Mouse (Mus musculus): ENCODE data around the gene 1700001C19Rik.

DNA sequence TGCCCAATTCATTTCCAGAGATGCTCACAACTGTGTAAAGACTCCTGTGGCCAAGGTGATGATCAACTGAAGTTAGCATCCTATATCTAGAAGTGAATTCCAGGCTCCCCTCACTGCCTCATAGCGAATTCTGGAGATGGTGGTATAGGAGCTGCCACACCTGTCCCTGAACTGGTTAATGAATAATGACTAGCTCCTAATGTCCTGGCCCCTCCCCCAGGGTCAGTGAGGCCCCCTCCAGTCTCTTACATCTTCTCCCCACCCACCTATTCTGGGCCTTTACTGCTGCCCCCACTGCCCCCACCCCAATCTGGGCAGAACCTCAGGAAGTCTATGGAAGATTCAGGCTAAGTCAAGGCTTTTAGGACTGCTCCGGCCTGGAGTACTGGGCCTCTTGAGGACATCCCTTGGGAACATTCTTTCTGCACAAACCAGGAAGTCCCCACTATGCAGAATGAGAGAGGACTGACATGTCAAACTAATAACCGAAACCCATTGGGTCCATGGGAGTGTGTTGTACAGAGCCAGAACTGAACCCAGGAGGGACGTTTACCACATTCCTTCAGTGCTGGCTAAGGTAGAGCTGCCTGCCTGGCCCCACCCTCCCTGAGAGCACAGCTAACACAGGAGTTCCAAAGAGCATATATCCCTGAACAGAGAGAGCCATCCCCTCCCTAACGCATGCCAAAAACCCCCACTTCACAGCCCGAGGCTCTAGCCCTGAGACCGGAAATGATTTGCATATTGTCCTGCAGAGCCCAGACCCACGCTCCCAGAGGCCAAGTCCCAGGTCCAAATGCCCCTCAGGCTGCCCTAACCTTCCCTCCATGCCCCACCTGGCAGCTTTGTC, 11.6 kb upstream of the 1700001C19Rik start:
- TF ChIP-seq USF1 (IDR thresholded peaks at IDR 0.05; ENCODE audit: low read depth) (no peak), CTCF (IDR thresholded peaks at IDR 0.05; ENCODE audit: control insufficient read depth, insufficient read depth, insufficient read length) (no peak), MYOG (IDR thresholded peaks at IDR 0.05; ENCODE audit: control insufficient read depth, extremely low read depth, insufficient read length) (no peak), FOSL1 (IDR thresholded peaks at IDR 0.05; ENCODE audit: insufficient read depth, low read length, poor library complexity, severe bottlenecking) (no peak), MAX (IDR thresholded peaks at IDR 0.05) (no peak), CEBPB (IDR thresholded peaks at IDR 0.05; ENCODE audit: low read depth) (no peak), MYOD1 (IDR thresholded peaks at IDR 0.05; ENCODE audit: control insufficient read depth, insufficient read length, low read depth) (no peak)
